Mouse (Mus musculus): ENCODE measurements around the gene Rtel1.
A peak's percentile ranks its signal among the peaks of the same experiment; 100 is the strongest.

Gene Rtel1

GRCm38 (mm10) chr2:181326098-181326497, 6.6 kb downstream of the Rtel1 start:
- DNase-seq (ENCODE audit: low spot score in 2 of 2): no peak

- no peak for DNase-seq (ENCODE audit: low spot score in 2 of 2)
These were observed 13.0 kb downstream of the Rtel1 start for GRCm38 (mm10) chr2:181332542-181332941.

GRCm38 (mm10) chr2:181334023-181334422, 14.5 kb downstream of the Rtel1 start:
- DNase-seq (ENCODE audit: low spot score in 2 of 2): peak; percentile 40 to 66

- no peak for DNase-seq (ENCODE audit: low spot score in 2 of 2)
These were observed 20.9 kb downstream of the Rtel1 start for GRCm38 (mm10) chr2:181340426-181340825.

- DNase-seq (ENCODE audit: low spot score in 2 of 2): no peak
These were observed 23.2 kb downstream of the Rtel1 start for GRCm38 (mm10) chr2:181342766-181343165.

GRCm38 (mm10) chr2:181356780-181357179, 37.2 kb downstream of the Rtel1 start:
- DNase-seq (ENCODE audit: low spot score in 2 of 2): no peak

- DNase-seq (ENCODE audit: low spot score in 2 of 2): no peak
These were observed 44.4 kb downstream of the Rtel1 start for GRCm38 (mm10) chr2:181363946-181364345.

GRCm38 (mm10) chr2:181364487-181364859, 44.9 kb downstream of the Rtel1 start:
- no peak for DNase-seq (ENCODE audit: low spot score in 2 of 2)

- peak; percentile 64 to 74 for DNase-seq (ENCODE audit: low spot score in 2 of 2)
These were observed 45.5 kb downstream of the Rtel1 start, which contains the start of the genes Zgpat and Arfrp1 for GRCm38 (mm10) chr2:181364860-181365596. Zgpat (plus strand) TSS chr2:181364928. Arfrp1 (minus strand) TSS chr2:181365404.

GRCm38 (mm10) chr2:181365655-181366075, 46.1 kb downstream of the Rtel1 start:
- DNase-seq (ENCODE audit: low spot score in 2 of 2): peak; percentile 14 to 25

GRCm38 (mm10) chr2:181370001-181370400, 50.5 kb downstream of the Rtel1 start:
- no peak for DNase-seq (ENCODE audit: low spot score in 2 of 2)

- peak in 1 of 2 experiments; percentile 59 for DNase-seq (ENCODE audit: low spot score in 2 of 2)
These were observed 56.2 kb downstream of the Rtel1 start for GRCm38 (mm10) chr2:181375787-181376186.

- DNase-seq (ENCODE audit: low spot score in 2 of 2): no peak
These were observed 57.7 kb downstream of the Rtel1 start for GRCm38 (mm10) chr2:181377230-181377629.

- no peak for DNase-seq (ENCODE audit: low spot score in 2 of 2)
These were observed 59.2 kb downstream of the Rtel1 start for GRCm38 (mm10) chr2:181378701-181379100.

GRCm38 (mm10) chr2:181379778-181380177, 60.2 kb downstream of the Rtel1 start, which contains the start of gene Lime1:
Lime1 (plus strand) TSS chr2:181380078.
- no peak for DNase-seq (ENCODE audit: low spot score in 2 of 2)

- DNase-seq (ENCODE audit: low spot score in 2 of 2): no peak
These were observed 60.7 kb downstream of the Rtel1 start for GRCm38 (mm10) chr2:181380251-181380650.

GRCm38 (mm10) chr2:181381107-181381506, 61.6 kb downstream of the Rtel1 start:
- peak in 1 of 2 experiments; percentile 23 for DNase-seq (ENCODE audit: low spot score in 2 of 2)

GRCm38 (mm10) chr2:181381631-181382306, 62.2 kb downstream of the Rtel1 start:
- no peak for DNase-seq (ENCODE audit: low spot score in 2 of 2)

GRCm38 (mm10) chr2:181384463-181384862, 64.9 kb downstream of the Rtel1 start:
- no peak for DNase-seq (ENCODE audit: low spot score in 2 of 2)

GRCm38 (mm10) chr2:181384919-181385391, 65.4 kb downstream of the Rtel1 start:
- no peak for DNase-seq (ENCODE audit: low spot score in 2 of 2)

GRCm38 (mm10) chr2:181385885-181386284, 66.3 kb downstream of the Rtel1 start:
- DNase-seq (ENCODE audit: low spot score in 2 of 2): no peak

- DNase-seq (ENCODE audit: low spot score in 2 of 2): no peak
These were observed 67.2 kb downstream of the Rtel1 start for GRCm38 (mm10) chr2:181386663-181387210.
